Mouse (Mus musculus) brown adipose tissue, adult 24 weeks (tissue): Measurements from ENCODE around the gene Phf20. TPM values are rescaled to one million over a fixed set of nuclear protein-coding genes. Genes with fewer than 3 reads are reported as not detected.
A peak's percentile ranks its signal among the peaks of the same experiment; 100 is the strongest.
"Not testable (repeated sequence)": the region's sequence is repeated elsewhere in the genome, so short reads cannot be mapped to it uniquely, and the experiment has no call there.

Experiments used
- H3K27ac ChIP-seq: fragments of 200-500 bp; replicated peaks from 2 replicates; pipeline ENCODE4 v1.5.1; 2012; ENCODE audit warnings: low read depth, mild to moderate bottlenecking, low read length
- H3K4me1 ChIP-seq: fragments of 200-500 bp; 2 replicates; pipeline ENCODE4 v1.6.1; 2012; ENCODE audit warnings: low read length, mixed read lengths; ENCODE audit not compliant: control insufficient read depth, insufficient read depth, insufficient read length
- H3K4me3 ChIP-seq: fragments of 200-500 bp; 2 replicates; pipeline ENCODE4 v1.5.1; 2012; ENCODE audit warnings: low read depth, mild to moderate bottlenecking, low read length, moderate library complexity; ENCODE audit not compliant: insufficient read depth
- polyA plus RNA-seq: library from polyadenylated mRNA; stranded (reverse); fragments of >200 nt; gene quantifications from 2 replicates; pipeline ENCODE4 v1.2.4, GENCODE M21; 2012; ENCODE audit not compliant: missing spikeins, insufficient read depth, insufficient read length

Gene Phf20
- polyA plus RNA-seq, 1 experiment = 17.5 TPM

DNA sequence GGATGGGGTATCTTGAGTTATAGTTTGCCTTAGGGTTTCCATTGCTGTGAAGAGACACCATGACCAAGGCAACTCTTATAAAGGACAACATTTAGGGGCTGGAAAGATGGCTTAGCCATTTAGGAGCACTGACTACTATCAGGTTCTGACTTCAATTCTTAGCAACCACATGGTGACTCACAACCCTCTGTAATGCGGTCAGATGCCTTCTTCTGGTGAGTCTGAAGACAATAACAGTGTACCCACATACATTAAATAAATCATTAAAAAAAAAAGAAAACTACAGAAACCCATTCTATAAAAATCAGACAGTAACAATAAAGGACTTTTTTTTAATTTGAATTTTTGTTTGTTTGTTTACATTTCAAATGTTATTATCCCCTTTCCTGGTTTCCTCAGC, 32.9 kb downstream of the Phf20 start:
- H3K4me1 ChIP-seq = peaks cover 5% of the 10 kb centered on the region; the same call in 1 of the 2 replicates
- H3K4me3 ChIP-seq = no peak overlapping the region
- H3K27ac ChIP-seq = no peak overlapping the region

DNA sequence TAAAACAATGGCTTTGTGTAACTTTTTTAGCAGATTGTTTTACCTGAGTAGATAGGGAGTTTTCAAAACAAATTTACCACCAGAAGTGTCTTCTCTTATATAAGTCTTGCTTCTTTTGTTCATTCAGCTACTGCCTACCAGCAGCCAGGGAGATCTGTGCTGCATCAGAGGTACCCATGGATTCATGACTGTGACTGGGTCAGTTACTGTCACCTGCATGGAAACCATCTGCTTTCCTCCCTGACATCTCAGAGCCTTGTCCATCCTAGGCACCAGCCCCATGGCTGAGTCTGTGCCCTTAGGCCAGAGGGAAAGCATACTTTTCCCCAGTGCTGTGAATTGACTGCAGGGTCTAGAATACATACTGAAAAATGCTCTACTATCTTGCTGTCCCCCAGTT, 35.1 kb downstream of the Phf20 start:
- Histone ChIP-seq H3K4me3 (no peak overlapping the region), H3K4me1 (peaks cover 5% of the 10 kb centered on the region; the same call in 1 of the 2 replicates), H3K27ac (no peak overlapping the region)

- Histone ChIP-seq H3K4me1 (peaks cover 5% of the 10 kb centered on the region; the same call in 1 of the 2 replicates), H3K27ac (peak overlapping the region; percentile 32), H3K4me3 (no peak overlapping the region)
These were observed 37.1 kb downstream of the Phf20 start for GRCm38 (mm10) chr2:156233275-156233948.

DNA sequence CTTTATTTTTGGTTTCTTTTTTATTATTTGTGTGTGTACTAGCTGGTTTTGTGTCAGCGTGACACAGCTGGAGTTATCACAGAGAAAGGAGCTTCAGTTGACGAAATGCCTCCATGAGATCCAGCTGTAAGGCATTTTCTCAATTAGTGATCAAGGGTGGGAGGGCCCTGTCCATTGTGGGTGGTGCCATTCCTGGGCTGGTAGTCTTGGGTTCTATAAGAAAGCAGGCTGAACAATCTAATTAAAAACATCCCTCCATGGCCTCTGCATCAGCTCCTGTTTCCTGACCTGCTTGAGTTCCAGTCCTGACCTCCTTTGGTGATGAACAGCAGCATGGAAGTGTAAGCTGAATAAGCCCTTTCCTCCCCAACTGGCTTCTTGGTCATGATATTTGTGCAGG, 37.8 kb downstream of the Phf20 start:
- H3K27ac ChIP-seq, H3K4me1 ChIP-seq, H3K4me3 ChIP-seq: not testable (repeated sequence)

GRCm38 (mm10) chr2:156235847-156236246, 39.6 kb downstream of the Phf20 start:
- Histone ChIP-seq H3K4me3 (no peak overlapping the region), H3K4me1 (peaks cover 5% of the 10 kb centered on the region; the same call in 1 of the 2 replicates)

DNA sequence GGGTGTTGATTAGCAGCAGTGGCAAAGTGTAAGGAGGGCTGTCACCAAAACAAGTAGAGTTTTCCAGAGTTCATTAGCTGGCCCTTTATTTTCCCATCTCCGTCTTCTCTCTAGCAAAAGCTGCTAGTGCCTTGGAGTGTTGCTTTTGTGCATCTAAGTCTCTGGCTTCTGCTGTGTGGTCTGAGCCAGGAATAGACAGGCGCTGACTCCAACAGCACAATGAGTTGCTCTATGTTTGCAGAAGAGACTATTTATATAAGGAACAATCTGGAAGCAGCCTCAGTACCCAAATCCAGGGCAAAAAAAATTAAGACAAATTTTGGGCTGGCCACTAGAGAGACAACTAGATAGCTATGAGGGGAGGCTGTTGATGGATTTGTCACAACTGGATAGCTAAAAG, 45.4 kb downstream of the Phf20 start:
- no peak overlapping the region for H3K27ac ChIP-seq
- H3K4me1 ChIP-seq = peaks cover 12% of the 10 kb centered on the region
- no peak overlapping the region for H3K4me3 ChIP-seq

More at GRCm38 (mm10) chr2:156235847-156236246, 39.6 kb downstream of the Phf20 start:
- H3K27ac ChIP-seq = no peak overlapping the region

DNA sequence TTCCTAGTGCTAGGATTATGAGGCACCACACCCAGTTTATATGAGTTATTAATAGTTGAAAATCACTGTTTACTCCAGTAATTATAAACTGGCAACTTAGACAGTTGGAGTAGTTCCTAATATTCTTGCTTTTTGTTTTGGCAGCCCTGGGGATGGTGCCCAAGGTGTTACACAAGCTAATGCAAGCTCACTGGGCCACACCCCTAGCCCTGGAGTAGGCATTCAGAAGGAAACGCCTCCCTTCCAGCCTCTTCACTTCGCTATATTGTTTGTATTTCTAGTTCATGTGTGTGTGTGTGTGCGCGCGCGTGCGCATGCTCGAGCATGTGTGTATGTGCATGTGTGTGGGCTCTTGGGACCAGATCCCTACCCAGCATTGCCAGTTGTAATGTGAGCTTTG, 46.7 kb downstream of the Phf20 start:
- Histone ChIP-seq H3K4me3 (no peak overlapping the region), H3K27ac (no peak overlapping the region), H3K4me1 (peaks cover 16% of the 10 kb centered on the region)

GRCm38 (mm10) chr2:156247599-156247998, 51.3 kb downstream of the Phf20 start:
- Histone ChIP-seq H3K4me3 (no peak overlapping the region), H3K27ac (no peak overlapping the region), H3K4me1 (peaks cover 16% of the 10 kb centered on the region)

DNA sequence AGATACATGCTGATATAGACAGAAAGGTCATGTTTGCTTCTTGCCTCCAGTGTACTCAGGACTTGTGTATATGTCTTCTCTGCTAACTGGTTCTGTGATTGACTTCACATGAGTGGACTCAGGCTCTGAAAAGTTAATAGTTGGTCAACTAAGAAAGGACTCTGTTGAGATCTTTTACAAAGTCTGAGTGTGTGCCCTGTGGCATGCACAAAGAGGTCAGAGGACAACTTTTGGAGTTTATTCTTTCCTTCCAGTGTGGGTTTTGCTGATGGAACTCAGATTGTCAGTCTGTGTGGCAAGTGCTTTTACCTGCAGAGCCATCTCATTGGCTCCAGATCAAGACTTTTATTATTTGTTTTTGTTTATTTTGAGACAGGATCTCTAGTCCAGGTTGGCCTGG, 54.5 kb downstream of the Phf20 start:
- Histone ChIP-seq H3K4me3 (no peak overlapping the region), H3K27ac (no peak overlapping the region), H3K4me1 (peaks cover 11% of the 10 kb centered on the region)

DNA sequence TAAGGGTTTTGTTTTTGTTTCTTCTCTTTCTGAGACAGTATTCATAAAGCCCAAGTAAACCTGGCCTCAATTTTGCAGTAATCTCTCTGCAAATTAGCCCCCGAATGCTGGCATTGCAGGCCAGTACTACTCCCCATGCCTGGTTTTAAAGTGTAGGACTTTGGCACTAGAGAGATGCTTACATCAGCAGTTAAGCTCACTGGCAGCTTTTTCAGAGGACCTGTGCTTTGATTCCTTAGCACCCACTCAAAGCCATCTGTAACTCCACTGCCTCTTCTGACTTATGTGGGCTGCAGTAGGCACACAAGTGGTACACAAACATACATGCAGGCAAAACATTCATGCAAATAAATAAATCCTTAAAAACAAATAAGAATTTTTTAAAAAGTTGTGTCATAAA, 55.0 kb downstream of the Phf20 start:
- no peak overlapping the region for H3K27ac ChIP-seq
- H3K4me3 ChIP-seq = no peak overlapping the region
- peaks cover 8% of the 10 kb centered on the region; the same call in 1 of the 2 replicates for H3K4me1 ChIP-seq

GRCm38 (mm10) chr2:156257051-156257450, 60.8 kb downstream of the Phf20 start:
- no peak overlapping the region for H3K4me3 ChIP-seq
- peak overlapping the region; percentile 86 for H3K27ac ChIP-seq
- H3K4me1 ChIP-seq = peaks cover 33% of the 10 kb centered on the region

DNA sequence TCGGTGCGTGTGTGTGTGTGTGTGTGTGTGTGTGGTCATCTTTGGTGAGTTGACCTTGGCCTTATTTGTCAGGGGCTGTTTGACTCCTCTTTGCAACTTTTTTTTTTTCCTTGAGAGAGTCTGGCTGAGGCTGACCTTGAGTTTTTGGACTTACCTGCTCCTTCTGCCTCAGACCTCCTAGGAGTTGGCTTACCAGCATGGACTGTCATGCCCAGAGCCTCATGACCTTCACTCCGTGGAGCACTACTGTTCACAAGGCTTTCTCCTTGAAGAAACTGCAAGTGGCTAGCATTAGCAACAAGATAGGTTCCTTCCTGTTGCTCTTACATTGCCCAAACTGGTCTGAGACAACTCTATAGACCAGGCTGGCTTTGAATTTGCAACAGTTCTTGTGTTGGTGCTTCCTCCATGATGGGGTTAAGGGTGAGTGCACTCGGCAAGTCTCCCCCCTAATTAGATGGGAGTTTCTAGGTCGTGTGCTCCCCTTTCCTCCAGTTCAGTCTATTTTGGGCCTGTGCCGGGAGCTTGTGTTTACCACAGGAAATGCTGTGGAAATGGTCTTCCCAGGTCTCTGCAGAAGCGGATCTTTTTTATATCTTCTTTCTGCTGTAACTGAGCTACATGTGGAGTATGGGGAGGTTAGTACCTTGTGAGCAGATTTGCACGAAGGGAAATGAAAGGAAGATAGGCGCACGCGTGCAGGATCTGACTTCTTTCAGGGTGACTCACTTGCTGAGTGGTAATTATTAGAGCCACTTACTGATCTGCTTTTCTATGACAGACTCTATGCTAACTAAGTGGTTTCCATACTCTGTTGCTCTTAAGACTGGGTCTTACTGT, 61.9 kb downstream of the Phf20 start:
- Histone ChIP-seq H3K4me1 (peaks cover 33% of the 10 kb centered on the region), H3K4me3 (peak overlapping the region; percentile 6; the same call in 1 of the 2 replicates), H3K27ac (peak overlapping the region; percentile 86)

DNA sequence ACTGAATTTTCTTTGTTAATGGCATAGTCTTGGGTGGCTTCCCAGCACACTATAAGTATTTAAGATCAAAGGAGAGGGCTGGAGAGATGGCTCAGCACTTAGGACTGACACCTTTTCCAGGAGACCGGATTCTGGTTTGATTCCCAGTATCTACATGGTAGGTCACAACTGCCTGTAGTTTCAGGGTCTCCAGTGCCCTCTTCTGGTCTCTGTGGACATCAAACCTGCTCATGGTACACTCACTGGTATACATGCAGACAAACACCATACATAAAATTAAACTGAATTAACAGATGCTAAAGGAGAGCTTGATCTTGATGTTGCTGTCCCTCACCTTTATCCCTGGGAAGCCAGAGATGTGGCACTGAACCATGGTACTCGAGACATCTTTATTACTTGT, 64.7 kb downstream of the Phf20 start:
- H3K4me3 ChIP-seq = no peak overlapping the region
- H3K27ac ChIP-seq = no peak overlapping the region

GRCm38 (mm10) chr2:156263204-156263893, 67.1 kb downstream of the Phf20 start:
- H3K4me3 ChIP-seq = no peak overlapping the region
- peaks cover 15% of the 10 kb centered on the region for H3K4me1 ChIP-seq
- H3K27ac ChIP-seq = no peak overlapping the region

More for the DNA sequence above, 64.7 kb downstream of the Phf20 start:
- H3K4me1 ChIP-seq = peaks cover 33% of the 10 kb centered on the region

GRCm38 (mm10) chr2:156267636-156268035, 71.4 kb downstream of the Phf20 start:
- no peaks in the 10 kb centered on the region for H3K4me1 ChIP-seq
- no peak overlapping the region for H3K27ac ChIP-seq
- no peak overlapping the region for H3K4me3 ChIP-seq
